Mouse (Mus musculus): ENCODE results near the gene Vash2.

Vash2 gene

GRCm38 (mm10) chr1:190919725-190920469, 59.2 kb downstream of the Vash2 start:
- no peak for DNase-seq

- no peak for DNase-seq
Observed at GRCm38 (mm10) chr1:190918938-190919337, 60.2 kb downstream of the Vash2 start.

DNA sequence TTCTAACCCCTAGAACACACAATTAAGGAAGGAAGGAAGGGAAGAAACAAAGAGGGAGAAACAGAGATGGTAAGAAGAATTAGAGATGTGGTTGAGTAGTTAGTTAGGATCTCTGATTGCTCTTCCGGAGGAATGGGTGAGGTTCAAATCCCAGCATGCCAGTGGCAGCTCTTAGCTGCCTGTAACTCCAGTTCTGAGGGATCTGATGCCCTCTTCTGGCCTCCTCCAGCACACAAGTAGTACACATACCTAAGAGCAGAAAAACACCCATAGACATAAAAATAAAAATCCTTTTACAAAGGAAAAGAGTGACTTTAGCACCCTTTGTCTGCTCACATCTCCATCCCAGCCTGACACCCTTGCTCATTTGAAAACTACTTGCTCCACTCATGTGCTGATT, 66.5 kb downstream of the Vash2 start:
- no peak for DNase-seq

DNA sequence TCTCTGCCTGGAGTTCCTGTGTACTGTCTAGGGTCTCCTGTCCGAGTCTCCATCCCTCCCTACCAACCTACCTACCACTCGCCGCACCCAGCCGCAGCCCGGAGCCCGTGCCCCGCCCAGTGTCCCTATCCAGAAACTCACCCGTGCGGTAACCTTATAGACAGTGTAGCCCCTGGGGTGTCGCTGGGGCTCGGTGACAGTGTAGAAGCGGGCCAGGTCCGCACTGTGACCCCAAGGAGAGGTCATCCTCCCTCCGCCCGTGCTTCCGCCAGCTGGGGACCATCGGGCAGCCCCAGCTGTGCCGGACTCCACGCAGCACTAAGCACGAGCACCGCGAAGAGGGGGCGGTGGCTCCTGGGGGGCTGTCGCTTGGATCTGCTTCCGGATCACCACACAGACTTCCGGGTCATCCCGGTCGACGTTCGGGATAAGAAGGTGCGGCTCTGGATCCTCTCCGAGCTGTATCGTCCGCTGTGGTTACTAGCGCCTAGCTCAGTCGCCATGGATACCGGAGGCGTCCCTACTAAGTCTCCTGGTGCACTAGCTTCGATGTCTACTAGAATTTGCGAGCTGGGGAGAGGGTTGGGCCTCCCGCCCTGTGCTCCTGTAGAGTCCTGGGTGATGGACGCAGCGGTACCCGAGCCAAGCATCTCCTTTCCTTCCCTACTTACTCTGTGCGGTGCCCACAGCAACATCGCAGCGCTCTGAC, 67.5 kb downstream of the Vash2 start, which contains the start of gene Rps6kc1:
TSS of gene Rps6kc1 (minus strand) at position 356 of the 709 bp plus-strand sequence.
- DNase-seq: peak; percentile 81 to 84

DNA sequence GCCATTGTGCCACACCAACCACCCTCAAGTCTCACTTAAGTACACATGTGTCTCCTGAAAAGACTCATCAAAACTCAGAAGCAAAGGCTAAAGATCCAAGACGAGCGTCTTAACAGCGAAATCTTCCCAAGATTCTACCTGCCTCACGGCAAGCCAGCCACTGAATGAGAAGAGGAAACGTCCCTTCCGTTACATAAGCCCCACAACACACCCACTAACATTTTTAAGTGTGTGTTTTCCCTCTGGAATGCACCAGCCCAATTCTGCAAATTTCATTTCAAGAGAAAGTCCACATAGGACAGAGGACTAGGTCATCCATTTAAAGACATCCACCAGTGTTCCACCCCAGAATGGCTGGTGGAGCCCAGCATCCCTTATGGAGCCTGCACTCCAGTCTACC, 68.3 kb downstream of the Vash2 start:
- DNase-seq: no peak

- DNase-seq: no peak
Observed at GRCm38 (mm10) chr1:190904714-190905113, 74.4 kb downstream of the Vash2 start.

- DNase-seq: no peak
Observed at GRCm38 (mm10) chr1:190904136-190904535, 75.0 kb downstream of the Vash2 start.

- DNase-seq: no peak
Observed at GRCm38 (mm10) chr1:190901082-190901481, 78.0 kb downstream of the Vash2 start.

DNA sequence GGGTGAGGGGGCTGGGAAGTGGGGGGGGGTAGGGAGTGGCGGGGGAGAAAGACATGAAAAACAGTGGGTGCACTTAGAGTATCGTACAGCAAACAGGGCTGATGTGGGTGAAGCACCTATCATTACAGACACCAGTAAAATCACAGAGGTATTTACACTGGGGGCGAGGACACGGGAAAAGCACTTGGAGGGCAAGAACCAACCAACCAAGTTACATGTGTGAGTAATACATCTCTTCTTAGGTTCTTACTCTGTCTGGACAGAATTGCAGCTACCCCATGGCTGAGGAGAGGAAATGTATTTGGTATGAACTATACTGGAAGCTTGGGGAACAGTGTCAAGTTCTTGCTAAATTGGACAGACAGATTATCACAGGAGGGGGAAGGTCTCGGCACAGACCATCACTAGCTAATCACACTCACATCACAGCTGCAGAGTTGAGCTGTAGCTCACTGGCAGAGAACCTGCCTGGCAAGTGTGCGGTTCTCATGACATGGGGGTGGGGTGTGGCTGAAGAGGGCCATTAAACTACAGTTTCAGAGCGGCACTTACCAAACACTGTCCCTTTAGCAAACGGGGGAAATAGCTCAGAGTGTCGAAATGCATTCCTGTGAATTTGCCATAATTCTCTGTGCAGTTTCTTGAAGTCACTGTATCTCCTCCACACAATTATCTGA, 80.1 kb downstream of the Vash2 start:
- DNase-seq: no peak

GRCm38 (mm10) chr1:190898186-190898585, 80.9 kb downstream of the Vash2 start:
- DNase-seq: no peak
